Mouse (Mus musculus): ENCODE measurements at regions not wholly inside any gene's neighbourhood (a gene's known extent, or its start where the extent isn't known, plus 50 kb on each side); places are given as distances from the start of the nearest gene placed in this dataset.

DNA sequence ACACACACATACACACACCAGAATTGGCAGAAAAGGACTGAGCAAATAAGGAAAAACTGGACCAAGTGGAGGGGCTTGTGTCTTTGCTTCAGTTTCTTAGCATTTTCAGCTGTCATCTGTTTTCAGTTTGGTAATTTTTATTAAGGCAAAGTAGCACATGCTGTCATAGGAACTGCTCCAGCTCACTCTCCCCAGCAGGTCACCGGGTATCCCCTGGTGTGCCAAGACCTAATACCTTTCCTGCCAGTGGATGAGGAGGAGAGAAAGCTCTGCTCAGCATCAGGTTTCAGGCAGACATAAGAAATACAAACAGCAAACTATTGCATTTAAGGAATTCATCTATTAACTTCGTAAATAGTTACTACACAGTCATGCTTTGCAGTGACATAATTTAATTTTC, 109.8 kb upstream of the Hey2 start:
- no peak for DNase-seq (ENCODE audit: low spot score)

DNA sequence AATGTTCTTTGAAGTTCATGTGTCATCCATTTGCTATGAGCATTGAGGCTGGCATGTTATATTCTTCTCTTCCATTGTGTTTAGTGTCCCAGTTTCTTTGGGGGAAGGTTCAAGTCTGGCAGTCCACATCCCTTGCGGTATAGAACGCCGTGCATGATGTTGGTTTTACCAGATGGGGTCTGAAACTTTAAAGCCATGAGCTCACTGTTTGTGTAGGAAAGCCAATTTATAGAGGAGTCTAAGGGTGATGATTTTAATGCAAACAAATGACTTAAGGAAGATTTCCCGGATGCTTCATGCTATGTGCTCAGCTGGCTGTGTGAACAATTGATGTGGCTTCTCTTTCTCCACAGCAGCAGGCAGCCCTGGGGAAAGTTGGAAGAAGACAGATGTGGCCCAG, 104.0 kb upstream of the Hey2 start:
- DNase-seq (ENCODE audit: low spot score): no peak

DNA sequence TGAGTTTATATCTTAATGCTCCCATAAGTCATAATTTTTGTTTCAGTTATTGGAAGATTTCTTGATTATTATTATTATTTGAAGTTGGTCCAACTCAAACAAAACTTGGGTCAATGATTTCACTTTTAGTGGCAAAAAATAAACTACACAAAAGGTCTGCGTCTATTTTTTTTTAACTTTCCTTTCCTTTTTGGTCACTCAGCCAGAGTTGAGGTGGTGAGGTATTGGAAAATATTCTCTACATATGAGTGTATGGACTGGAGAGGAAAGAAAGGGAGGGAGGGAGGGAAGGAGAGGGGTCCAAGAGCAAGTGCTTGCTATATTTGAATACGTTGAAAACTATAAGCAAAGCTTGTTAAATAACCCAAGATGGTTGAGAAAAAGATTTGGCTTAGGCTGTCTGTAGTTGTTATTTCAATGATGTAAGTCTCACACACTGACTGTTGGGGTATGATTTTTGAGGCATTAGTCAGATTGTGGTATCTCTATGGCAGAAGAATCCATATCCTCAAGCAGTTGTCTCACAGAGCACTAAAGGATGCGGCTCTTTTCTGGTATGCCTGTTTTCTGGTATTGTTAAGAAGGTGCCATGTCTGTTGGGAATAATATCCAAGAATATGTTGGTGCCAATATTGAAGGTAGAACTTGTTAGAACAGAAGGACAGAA, 75.9 kb upstream of the Hey2 start:
- no peak for DNase-seq (ENCODE audit: low spot score)

DNA sequence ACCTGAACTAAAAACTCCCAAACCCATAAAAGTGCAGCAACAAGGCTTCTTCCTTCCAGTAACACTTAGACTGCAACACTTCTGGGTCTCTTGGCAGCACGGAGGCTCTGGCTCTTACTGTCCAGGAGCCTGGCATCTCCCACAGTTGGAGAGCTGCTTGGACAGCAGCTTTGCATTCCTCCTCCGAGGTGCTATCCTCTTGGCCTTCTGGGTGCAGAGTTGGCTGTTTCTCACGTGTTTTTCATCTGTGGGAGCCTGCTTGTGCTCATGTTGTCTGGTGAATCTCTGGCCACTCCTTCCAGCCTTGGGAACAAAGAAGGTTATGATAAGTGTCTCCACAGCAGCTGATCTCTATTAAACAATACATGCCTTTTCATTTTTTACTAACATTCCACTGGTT, 51.2 kb upstream of the Hey2 start:
- DNase-seq (ENCODE audit: low spot score): no peak
